Mouse (Mus musculus) ES-Bruce4 (cell line): ENCODE measurements around the gene Hkdc1.

Experiments used
- CTCF ChIP-seq: IDR thresholded peaks from one replicate; pipeline ENCODE4 v1.8.1; 2011; ENCODE audit warnings: low read depth, low read length
- EP300 ChIP-seq: IDR thresholded peaks from 2 replicates; pipeline ENCODE4 v1.6.1; 2011; ENCODE audit warnings: low read depth, low read length; ENCODE audit not compliant: insufficient read depth
- POLR2A ChIP-seq: IDR thresholded peaks from one replicate; pipeline ENCODE4 v1.8.1; 2011; ENCODE audit warnings: low read length; ENCODE audit not compliant: insufficient read depth

GRCm38 (mm10) chr10:62404901-62405300, 17.4 kb downstream of the Hkdc1 start:
- TF ChIP-seq POLR2A (no peak), CTCF (no peak), EP300 (0 out of 2 replicates have a peak, but pooled peaks have one; percentile 5)
